Mouse (Mus musculus) embryonic stem cell, embryonic (primary cell): ENCODE data around the gene Pusl1.

Experiments
- CTCF ChIA-PET, 4 experiments: fragments of 300-600 bp in 2 of 4; fragments of 350-600 bp in 2 of 4; sonication (Branson Sonifier 250); formaldehyde crosslinking; loops; one replicate each; lab custom pipeline; 2022; ENCODE audit warnings: inconsistent platforms in 2 of 4; lab: Charles Lee
- POLR2A ChIA-PET, 4 experiments: fragments of 300-600 bp in 2 of 4; fragments of 350-600 bp in 2 of 4; sonication (Branson Sonifier 250); formaldehyde crosslinking; loops; one replicate each; lab custom pipeline; 2022; ENCODE audit warnings: antibody characterized with exemption in 4 of 4, inconsistent platforms in 1 of 4; lab: Charles Lee

Pusl1 gene

DNA sequence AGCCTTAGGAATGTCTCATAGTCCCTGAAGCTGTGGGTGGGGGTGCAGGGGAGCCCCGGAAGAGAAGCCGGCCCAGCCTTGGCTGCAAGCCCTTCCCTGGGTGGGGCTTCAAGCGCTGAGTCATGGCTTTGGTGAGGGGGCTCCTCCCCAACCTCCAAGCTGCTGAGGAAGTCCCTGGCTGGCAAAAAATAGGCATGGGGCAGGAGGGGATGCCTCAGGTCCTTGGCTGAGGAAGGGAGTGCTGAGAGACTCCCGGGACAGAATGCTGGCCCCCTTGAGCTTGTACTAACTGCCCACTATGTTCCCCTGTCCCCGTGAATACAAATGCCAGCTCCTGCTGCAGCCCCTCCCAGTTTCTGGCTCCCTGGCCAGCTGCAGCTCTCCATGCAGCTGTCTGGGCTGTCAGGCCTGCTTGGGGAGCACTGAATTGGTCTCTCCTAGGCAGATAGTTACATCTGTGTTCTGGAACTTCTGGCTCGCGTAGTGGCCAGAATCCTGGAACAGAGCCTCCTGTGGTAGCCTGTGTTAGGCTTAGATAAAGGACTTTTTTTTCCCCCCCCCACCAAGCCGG is 2.8 kb upstream of the Pusl1 start:
- ChIA-PET CTCF (interaction anchor here in 3 of 4 experiments (0.7 to 2.8 kb wide), 5 partner anchors 8 to 65 kb away, joined by 3 to 7 read pairs (median 4); no protein-coding TSS in a partner anchor), POLR2A (interaction anchor here in 2 of 4 experiments (0.6 to 4.2 kb wide), 30 partner anchors 8 to 469 kb away, joined by 3 to 31 read pairs (median 4); partner anchors contain the start of genes 9430015G10Rik (in 2 of the 2), Cptp (in 2 of the 2), Ints11 (in 2 of the 2) and Ube2j2 (in 2 of the 2))

- ChIA-PET POLR2A (interaction anchor here in 2 of 4 experiments (0.7 to 4.2 kb wide), 6 partner anchors 13 to 138 kb away, joined by 4 to 31 read pairs (median 7); partner anchors contain the start of genes Cptp (in 2 of the 2), Ints11 (in 2 of the 2) and Ube2j2 (in 1 of the 2)), CTCF (interaction anchor here in 1 of 4 experiments (1.9 to 2.8 kb wide), 2 partner anchors 59 to 66 kb away, joined by 4 to 7 read pairs; no protein-coding TSS in a partner anchor)
Observed at GRCm38 (mm10) chr4:155893212-155893690, 1.7 kb upstream of the Pusl1 start.

DNA sequence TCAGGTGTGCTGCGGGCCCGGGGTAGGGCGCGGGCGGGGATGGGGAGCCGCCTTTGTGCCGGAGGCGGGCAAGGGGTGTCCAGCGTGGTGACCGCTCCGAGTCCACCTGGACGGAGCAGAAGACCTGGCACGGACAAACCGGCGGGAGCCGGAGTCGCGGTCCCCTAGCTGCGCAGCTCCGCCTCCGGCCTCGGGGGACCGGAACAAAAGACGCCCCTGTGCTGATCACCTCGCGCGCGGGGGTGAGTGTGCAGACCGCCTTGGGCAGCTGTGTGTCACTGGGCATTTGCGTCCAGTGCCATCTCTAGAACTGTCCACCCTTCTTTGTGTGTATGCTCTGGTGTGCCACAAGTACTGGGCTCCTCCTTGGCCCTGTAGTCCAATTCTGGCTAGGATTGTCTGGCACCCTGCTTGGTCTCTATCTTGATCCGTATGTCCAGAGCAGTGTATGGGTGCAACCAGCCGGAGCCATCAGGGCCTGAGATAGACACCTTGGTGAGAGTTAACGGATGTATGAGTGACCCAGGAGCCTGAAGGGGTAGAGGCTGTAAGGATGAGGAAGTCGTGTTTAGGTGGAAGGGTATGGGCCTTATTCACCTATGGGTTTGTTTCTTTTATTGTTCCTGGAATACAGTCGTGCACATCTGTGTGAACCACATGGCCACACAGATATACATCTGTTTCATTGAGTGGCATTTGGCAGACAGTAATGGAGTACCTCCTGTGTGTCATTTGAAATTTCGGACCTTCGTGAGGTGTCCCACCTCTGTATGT is 1.0 kb upstream of the Pusl1 start:
- CTCF ChIA-PET = interaction anchor here in 1 of 4 experiments (1.9 to 2.8 kb wide), 2 partner anchors 59 to 67 kb away, joined by 4 to 7 read pairs; no protein-coding TSS in a partner anchor
- POLR2A ChIA-PET = interaction anchor here in 3 of 4 experiments (0.6 to 3.4 kb wide), 19 partner anchors 8 to 223 kb away, joined by 3 to 9 read pairs (median 4); partner anchors contain the start of genes Ube2j2 (in 2 of the 3), 9430015G10Rik (in 1 of the 3), Aurkaip1 (in 1 of the 3) and Cptp (in 1 of the 3)

- CTCF ChIA-PET = interaction anchor here in 3 of 4 experiments (0.6 to 2.8 kb wide), 6 partner anchors 12 to 186 kb away, joined by 3 to 7 read pairs (median 3); no protein-coding TSS in a partner anchor
- POLR2A ChIA-PET = interaction anchor here in 3 of 4 experiments (0.6 to 3.4 kb wide), 24 partner anchors 9 to 306 kb away, joined by 3 to 9 read pairs (median 4); partner anchors contain the start of genes Ube2j2 (in 3 of the 3), 9430015G10Rik (in 1 of the 3), Aurkaip1 (in 1 of the 3) and C1qtnf12 (in 1 of the 3)
Observed at GRCm38 (mm10) chr4:155892017-155892416, 436 bp upstream of the Pusl1 start.

DNA sequence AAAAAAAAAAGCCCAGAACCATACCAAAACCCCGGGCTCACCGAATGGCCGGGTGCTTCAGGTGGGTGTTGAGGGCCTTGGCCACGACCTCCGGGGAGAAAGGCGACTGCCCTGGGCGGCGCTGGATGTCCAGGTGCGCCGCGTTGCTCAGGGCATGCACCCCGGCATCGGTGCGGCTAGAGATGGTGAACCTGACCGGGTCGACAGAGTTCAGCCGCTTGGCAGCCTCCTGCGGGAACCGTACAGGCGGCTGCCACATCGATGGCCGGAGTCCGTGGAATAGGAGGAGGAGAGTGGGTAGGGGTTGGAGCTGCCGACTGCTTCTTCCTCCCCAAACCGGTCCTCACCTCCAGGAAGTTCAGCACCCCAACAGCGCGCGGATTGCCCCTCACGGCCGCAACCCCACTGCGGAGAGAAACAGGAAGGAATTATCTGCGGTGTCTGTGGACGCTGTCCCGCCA is 540 bp downstream of the Pusl1 start:
- ChIA-PET POLR2A (interaction anchor here in 3 of 4 experiments (0.6 to 3.4 kb wide), 19 partner anchors 8 to 307 kb away, joined by 3 to 9 read pairs (median 3); partner anchors contain the start of genes Ube2j2 (in 2 of the 3), 9430015G10Rik (in 1 of the 3), Aurkaip1 (in 1 of the 3) and C1qtnf12 (in 1 of the 3)), CTCF (interaction anchor here in 3 of 4 experiments (0.5 to 1.0 kb wide), 6 partner anchors 9 to 222 kb away, joined by 3 to 4 read pairs (median 3); no protein-coding TSS in a partner anchor)

DNA sequence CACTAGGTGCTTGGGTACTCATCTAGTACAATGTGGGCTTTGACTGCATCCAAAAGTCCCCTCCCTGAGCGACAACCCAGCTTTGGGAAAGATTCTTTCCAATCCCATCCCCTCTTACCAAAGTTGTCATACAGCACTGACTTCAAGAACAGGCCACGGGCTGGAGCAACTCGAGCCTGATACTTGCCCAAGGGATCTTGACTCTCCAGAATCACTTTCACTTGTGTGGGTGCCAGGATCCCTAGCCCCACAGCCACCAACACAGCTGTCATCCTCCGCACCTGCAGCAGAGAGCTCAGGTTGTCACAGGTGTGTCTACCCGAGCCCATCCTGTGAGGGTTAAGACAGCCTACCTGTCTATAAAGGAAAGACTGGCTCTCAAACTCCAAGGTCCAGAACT is 2.3 kb downstream of the Pusl1 start:
- POLR2A ChIA-PET = interaction anchor here in 2 of 4 experiments (0.6 to 1.5 kb wide), 7 partner anchors 9 to 408 kb away, joined by 3 to 4 read pairs (median 3); no protein-coding TSS in a partner anchor
- CTCF ChIA-PET = interaction anchor here in 1 of 4 experiments (0.7 kb wide), 1 partner anchor 15 kb away, joined by 3 read pairs; no protein-coding TSS in a partner anchor

DNA sequence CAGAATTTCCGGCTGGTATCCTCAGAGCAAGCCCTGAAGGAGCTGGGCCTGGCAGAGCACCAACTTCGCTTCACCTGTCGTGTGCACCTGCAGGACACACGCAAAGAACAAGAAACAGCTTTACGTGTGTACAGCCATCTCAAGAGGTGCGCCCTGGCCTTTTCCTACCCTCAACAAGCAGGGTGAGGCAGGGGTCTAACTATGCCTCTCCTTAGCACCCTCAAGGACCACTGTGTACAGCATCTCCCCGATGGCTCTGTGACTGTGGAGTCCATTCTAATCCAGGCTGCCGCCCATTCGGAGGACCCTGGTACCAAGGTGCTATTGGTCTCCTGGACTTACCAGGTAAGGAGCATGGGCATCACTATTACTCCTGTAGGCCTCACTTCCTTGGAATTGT is 3.4 kb downstream of the Pusl1 start:
- CTCF ChIA-PET = interaction anchor here in 1 of 4 experiments (0.7 kb wide), 1 partner anchor 40 kb away, joined by 3 read pairs; no protein-coding TSS in a partner anchor
- POLR2A ChIA-PET = interaction anchor here in 2 of 4 experiments (0.6 to 1.5 kb wide), 6 partner anchors 19 to 75 kb away, joined by 3 read pairs; partner anchors contain the start of genes Ccnl2 (in 1 of the 2), Cptp (in 1 of the 2) and Ints11 (in 1 of the 2)

GRCm38 (mm10) chr4:155887674-155888073 is 3.9 kb downstream of the Pusl1 start:
- CTCF ChIA-PET = interaction anchor here in 1 of 4 experiments (0.7 kb wide), 1 partner anchor 39 kb away, joined by 3 read pairs; no protein-coding TSS in a partner anchor
- POLR2A ChIA-PET = interaction anchor here in 2 of 4 experiments (1.1 to 3.3 kb wide), 4 partner anchors 22 to 70 kb away, joined by 3 to 14 read pairs (median 3); partner anchors contain the start of gene Tas1r3 (in 1 of the 2)

- ChIA-PET POLR2A (interaction anchor here in 3 of 4 experiments (0.8 to 3.3 kb wide), 7 partner anchors 9 to 350 kb away, joined by 3 to 14 read pairs (median 3); partner anchors contain the start of genes Cptp (in 1 of the 3), Ints11 (in 1 of the 3) and Tas1r3 (in 1 of the 3)), CTCF (interaction anchor here in 2 of 4 experiments (1.1 to 1.4 kb wide), 2 partner anchors 9 to 53 kb away, joined by 3 to 4 read pairs; no protein-coding TSS in a partner anchor)
Observed at GRCm38 (mm10) chr4:155886330-155886729, 5.3 kb downstream of the Pusl1 start.

DNA sequence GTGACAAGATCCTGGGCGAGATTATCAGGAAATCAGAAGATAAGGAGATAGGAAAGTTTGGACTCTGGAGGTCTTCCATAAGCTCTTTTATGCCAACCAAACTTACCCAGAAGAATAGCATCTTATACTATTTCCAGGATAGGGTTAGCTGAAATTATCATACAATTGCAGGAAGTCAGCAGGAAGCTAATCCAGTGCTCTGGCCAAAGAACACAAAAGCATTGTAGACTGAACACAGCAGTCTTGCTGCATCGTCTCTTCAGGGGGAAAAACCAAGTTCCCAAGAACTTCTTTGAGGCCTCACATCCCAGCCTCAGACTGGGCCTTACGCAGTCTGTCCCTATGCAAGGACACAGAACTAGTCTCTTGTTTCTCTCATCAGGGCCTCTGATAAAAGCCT is 8.0 kb downstream of the Pusl1 start:
- POLR2A ChIA-PET = interaction anchor here in 2 of 4 experiments (0.8 to 2.1 kb wide), 5 partner anchors 8 to 148 kb away, joined by 3 to 6 read pairs (median 3); partner anchors contain the start of genes Acap3 (in 1 of the 2), Cptp (in 1 of the 2), Ints11 (in 1 of the 2) and Pusl1 (in 1 of the 2)
- CTCF ChIA-PET = no interaction called here

GRCm38 (mm10) chr4:155871404-155871803 is 20.2 kb downstream of the Pusl1 start:
- CTCF ChIA-PET = interaction anchor here in 1 of 4 experiments (0.5 kb wide), 1 partner anchor 23 kb away, joined by 3 read pairs; no protein-coding TSS in a partner anchor
- POLR2A ChIA-PET = interaction anchor here in 2 of 4 experiments (1.1 to 3.3 kb wide), 3 partner anchors 12 to 23 kb away, joined by 3 to 10 read pairs (median 4); no protein-coding TSS in a partner anchor

GRCm38 (mm10) chr4:155869317-155870033 is 22.1 kb downstream of the Pusl1 start, which contains the start of the genes Cptp and Ints11:
Gene Cptp (minus strand): TSS chr4:155869440.
Gene Ints11 (plus strand): TSS chr4:155869546.
- ChIA-PET POLR2A (interaction anchor here (0.6 to 3.3 kb wide), 44 partner anchors 8 to 332 kb away, joined by 3 to 16 read pairs (median 4); partner anchors contain the start of genes 9430015G10Rik (in 1 of the 4), Acap3 (in 1 of the 4), Atad3a (in 1 of the 4) and Ccnl2 (in 1 of the 4)), CTCF (interaction anchor here in 2 of 4 experiments (0.5 to 1.7 kb wide), 7 partner anchors 10 to 99 kb away, joined by 3 to 7 read pairs (median 4); no protein-coding TSS in a partner anchor)

GRCm38 (mm10) chr4:155868614-155869298 is 22.8 kb downstream of the Pusl1 start:
- CTCF ChIA-PET = interaction anchor here in 2 of 4 experiments (0.5 to 1.7 kb wide), 7 partner anchors 10 to 100 kb away, joined by 3 to 7 read pairs (median 4); no protein-coding TSS in a partner anchor

GRCm38 (mm10) chr4:155863001-155863400 is 28.6 kb downstream of the Pusl1 start, which contains the start of gene Tas1r3:
Gene Tas1r3 (minus strand): TSS chr4:155863362.
- POLR2A ChIA-PET = interaction anchor here in 1 of 4 experiments (1.2 to 3.6 kb wide), 2 partner anchors 23 kb away, joined by 6 to 14 read pairs; partner anchors contain the start of gene Mxra8
- CTCF ChIA-PET = interaction anchor here in 1 of 4 experiments (0.8 kb wide), 1 partner anchor 92 kb away, joined by 3 read pairs; no protein-coding TSS in a partner anchor

More at GRCm38 (mm10) chr4:155868614-155869298, 22.8 kb downstream of the Pusl1 start:
- POLR2A ChIA-PET = interaction anchor here in 3 of 4 experiments (0.6 to 3.3 kb wide), 38 partner anchors 8 to 241 kb away, joined by 3 to 16 read pairs (median 4); partner anchors contain the start of genes Ube2j2 (in 2 of the 3), 9430015G10Rik (in 1 of the 3), Acap3 (in 1 of the 3) and Atad3a (in 1 of the 3)
